Mouse (Mus musculus) liver, embryonic 11.5 days (tissue): ENCODE results near the gene Frmd4b. TPM values are rescaled to one million over a fixed set of nuclear protein-coding genes. Genes with fewer than 3 reads are reported as not detected.

ENCODE experiments used
- ATAC-seq: fragments of 200-750 bp; cut with Nextera tagmentation; replicated peaks from 2 replicates; pipeline ENCODE4 v1.8.0; 2017; ENCODE audit warnings: moderate number of reproducible peaks, mild to moderate bottlenecking, moderate TSS enrichment, moderate library complexity; ENCODE audit not compliant: low FRiP score
- DNase-seq: peaks from one replicate; pipeline ENCODE4 v3.0.0-alpha.2; 2017; ENCODE audit warnings: low spot score
- H3K27ac ChIP-seq: fragments of 300-500 bp; sonication (generic); 2 replicates; pipeline ENCODE4 v1.5.1; 2014; ENCODE audit warnings: mild to moderate bottlenecking, low read depth, low read length, control low read depth
- H3K27me3 ChIP-seq: fragments of 300-500 bp; sonication (generic); replicated peaks from 2 replicates; pipeline ENCODE4 v1.6.1; 2014; ENCODE audit warnings: low read length, mixed read lengths; ENCODE audit not compliant: control insufficient read depth, insufficient read depth
- H3K36me3 ChIP-seq: fragments of 300-500 bp; sonication (generic); 2 replicates; pipeline ENCODE4 v1.6.1; 2014; ENCODE audit warnings: mild to moderate bottlenecking, low read length, moderate library complexity, mixed read lengths; ENCODE audit not compliant: control insufficient read depth, insufficient read depth
- H3K4me1 ChIP-seq: fragments of 300-500 bp; sonication (generic); replicated peaks from 2 replicates; pipeline ENCODE4 v1.6.1; 2014; ENCODE audit warnings: low read length, mixed read lengths; ENCODE audit not compliant: control insufficient read depth, insufficient read depth
- H3K4me2 ChIP-seq: fragments of 300-500 bp; sonication (generic); 2 replicates; pipeline ENCODE4 v1.6.1; 2014; ENCODE audit warnings: mild to moderate bottlenecking, control low read depth, moderate library complexity
- H3K4me3 ChIP-seq: fragments of 300-500 bp; sonication (generic); 2 replicates; pipeline ENCODE4 v1.5.1; 2014; ENCODE audit warnings: low read depth, low read length, control low read depth
- H3K9ac ChIP-seq: fragments of 300-500 bp; sonication (generic); 2 replicates; pipeline ENCODE4 v1.6.1; 2014; ENCODE audit warnings: low read depth, low read length, control low read depth
- H3K9me3 ChIP-seq: fragments of 300-500 bp; sonication (generic); 2 replicates; pipeline ENCODE4 v1.6.1; 2016; ENCODE audit warnings: low read length, inconsistent platforms, mixed read lengths; ENCODE audit not compliant: control insufficient read depth
- WGBS: fragments of 180-500 bp; shearing (Covaris S2); extraction: QIAGEN DNeasy Blood & Tissue Kit; methylation state at CpG from one replicate; pipeline ENCODE4 v1.1.7; 2014; 5-methylcytosine and 5-hydroxymethylcytosine counted together
- polyA plus RNA-seq: library from polyadenylated mRNA; unstranded; fragments of >200 nt; fragmentation: Nextera tagmentation; extraction: Ambion mirVana; gene quantifications from 2 replicates; pipeline ENCODE4 v1.2.1, GENCODE M21; 2014

Frmd4b gene
- polyA plus RNA-seq, 1 experiment from 2014 or later = 16.6 TPM

DNA sequence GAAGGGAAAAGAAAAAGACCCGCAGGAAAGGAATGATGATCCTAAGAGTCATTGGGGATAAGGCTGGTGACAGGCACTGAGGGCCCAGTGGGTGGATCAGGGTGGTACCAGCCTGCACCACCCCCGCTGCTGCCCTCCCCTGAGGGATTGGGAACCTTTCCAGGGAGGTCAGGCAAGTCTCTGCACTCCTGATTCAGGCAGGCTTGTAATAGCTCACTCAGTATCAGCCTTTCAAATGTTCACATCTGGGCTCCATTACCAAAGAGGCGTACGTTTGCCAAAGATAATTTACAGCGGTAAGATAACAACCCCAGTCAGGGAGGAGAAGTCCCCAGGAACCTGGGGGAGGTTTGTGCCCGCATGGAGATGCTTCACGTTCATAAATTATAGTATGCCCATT is 212.0 kb downstream of the Frmd4b start:
- H3K4me2 ChIP-seq = 0 out of 2 replicates have a peak overlapping the region, but pooled peaks have one; percentile 17
- H3K27ac ChIP-seq = peak overlapping the region; percentile 16; the same call in 1 of the 2 replicates
- H3K4me3 ChIP-seq = no peak overlapping the region
- H3K9ac ChIP-seq = no peak overlapping the region
- DNase-seq = no peak
- no peaks in the 10 kb centered on the region for H3K9me3 ChIP-seq
- peaks cover 40% of the 10 kb centered on the region for H3K4me1 ChIP-seq
- peak; percentile 82 for ATAC-seq
- H3K27me3 ChIP-seq = no peaks in the 10 kb centered on the region
- 19% methylated on average over 7 of the region's 7 CpGs for WGBS
- no peaks in the 10 kb centered on the region for H3K36me3 ChIP-seq

DNA sequence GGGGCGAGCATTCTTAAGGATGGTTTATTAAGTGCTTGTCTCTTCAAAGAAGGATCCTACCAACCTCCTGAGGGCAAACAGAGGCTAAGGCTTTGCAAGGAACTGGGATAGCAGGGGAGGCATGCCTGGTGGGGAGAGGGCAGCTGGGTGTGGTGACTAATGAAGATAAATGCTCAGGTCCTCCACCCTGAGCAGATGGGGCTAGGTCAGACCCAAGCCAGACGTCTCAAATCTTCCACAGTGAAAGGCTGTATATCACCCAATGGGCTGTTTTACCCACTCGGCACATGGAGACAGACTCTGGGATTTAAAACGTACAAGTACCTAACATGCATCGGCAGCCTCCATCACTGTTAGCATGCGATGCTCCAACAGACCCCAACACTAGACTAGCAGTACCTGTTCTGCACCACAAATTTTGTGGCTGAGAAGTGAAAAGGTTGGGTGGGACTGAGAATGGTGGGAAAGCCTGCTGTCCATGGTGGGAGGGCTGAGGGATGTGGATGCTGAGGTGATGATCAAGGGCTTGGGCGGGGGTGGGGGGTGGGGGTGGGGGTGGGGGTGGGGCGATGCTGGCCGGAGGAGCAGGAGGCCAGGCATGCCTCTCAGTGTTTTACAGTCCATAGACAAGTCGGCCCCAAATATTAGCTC is 214.4 kb downstream of the Frmd4b start:
- 52% methylated on average over 10 of the region's 10 CpGs for WGBS
- H3K4me3 ChIP-seq = no peak overlapping the region
- no peak overlapping the region for H3K9ac ChIP-seq
- no peak for DNase-seq
- H3K36me3 ChIP-seq = no peaks in the 10 kb centered on the region
- H3K9me3 ChIP-seq = no peaks in the 10 kb centered on the region
- H3K4me2 ChIP-seq = no peak overlapping the region
- no peaks in the 10 kb centered on the region for H3K27me3 ChIP-seq
- H3K27ac ChIP-seq = no peak overlapping the region
- H3K4me1 ChIP-seq = peaks cover 30% of the 10 kb centered on the region
- no peak for ATAC-seq

DNA sequence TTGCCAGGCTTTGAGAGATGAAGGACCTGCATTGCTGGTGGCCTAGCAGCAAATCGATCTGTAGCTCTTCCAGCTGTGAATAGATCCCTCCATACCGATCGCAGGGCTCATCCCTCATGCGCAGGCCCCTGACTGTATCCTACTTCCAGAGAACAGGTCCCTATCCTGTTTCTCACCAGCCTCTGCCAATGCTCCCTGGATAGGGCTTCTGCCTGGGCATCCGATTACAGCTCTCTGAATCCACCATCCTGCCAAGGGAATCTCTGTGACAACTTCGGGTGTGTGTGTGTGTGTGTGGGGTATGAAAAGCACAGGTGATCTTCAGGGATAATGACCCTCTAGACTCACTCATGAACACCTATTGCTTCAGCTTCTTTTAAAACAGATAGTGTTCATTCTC is 216.9 kb downstream of the Frmd4b start:
- Histone ChIP-seq H3K9me3 (no peaks in the 10 kb centered on the region), H3K9ac (no peak overlapping the region), H3K36me3 (no peaks in the 10 kb centered on the region), H3K4me2 (no peak overlapping the region), H3K4me1 (peaks cover 9% of the 10 kb centered on the region), H3K27ac (no peak overlapping the region), H3K4me3 (no peak overlapping the region), H3K27me3 (no peaks in the 10 kb centered on the region)
- ATAC-seq = no peak
- no peak for DNase-seq
- WGBS = 90% methylated on average over 6 of the region's 6 CpGs

DNA sequence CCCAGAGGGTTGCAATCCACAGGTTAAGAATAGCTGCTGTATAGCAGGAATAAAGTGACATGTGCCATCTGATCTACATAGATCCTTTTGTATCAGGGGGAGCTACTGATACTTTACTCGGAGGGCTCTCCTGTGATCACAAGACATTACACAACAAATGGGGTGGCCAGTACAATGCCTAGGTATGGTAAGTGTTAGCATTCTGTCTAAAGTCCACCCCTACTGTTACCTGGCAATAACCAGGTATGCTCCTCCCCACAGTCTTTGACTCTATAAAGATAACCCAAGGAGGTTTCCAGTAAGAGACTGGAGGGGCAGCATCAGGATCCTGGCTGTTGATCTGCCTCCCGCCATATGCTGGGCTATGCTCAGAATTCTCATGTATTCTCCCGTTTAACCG is 219.4 kb downstream of the Frmd4b start:
- Histone ChIP-seq H3K4me1 (no peaks in the 10 kb centered on the region; the same call in 1 of the 2 replicates), H3K27ac (no peak overlapping the region), H3K36me3 (no peaks in the 10 kb centered on the region), H3K4me2 (no peak overlapping the region), H3K4me3 (no peak overlapping the region), H3K9ac (no peak overlapping the region), H3K9me3 (no peaks in the 10 kb centered on the region), H3K27me3 (no peaks in the 10 kb centered on the region)
- 88% methylated on average over 4 of the region's 4 CpGs for WGBS
- no peak for ATAC-seq
- no peak for DNase-seq

DNA sequence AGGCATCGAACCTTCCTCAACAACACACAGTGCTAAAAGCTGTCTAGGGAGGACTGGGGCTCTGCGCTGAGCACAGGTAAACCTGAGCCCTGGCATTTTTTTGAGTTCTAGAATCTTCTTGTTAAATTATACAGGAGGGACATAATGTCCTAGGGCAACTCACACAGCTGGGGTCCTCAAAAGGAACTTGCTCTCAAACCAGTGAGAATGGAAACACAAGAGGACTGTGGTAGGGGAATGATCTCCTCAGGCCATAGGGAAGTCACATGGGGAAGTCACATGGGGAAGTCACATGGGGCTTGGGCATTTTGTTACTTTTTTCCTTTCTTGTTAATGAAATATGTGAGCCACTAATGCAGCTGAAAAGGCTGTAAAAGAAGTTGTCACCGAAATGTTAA is 220.4 kb downstream of the Frmd4b start:
- ATAC-seq = no peak
- WGBS = 74% methylated on average over 3 of the region's 3 CpGs

DNA sequence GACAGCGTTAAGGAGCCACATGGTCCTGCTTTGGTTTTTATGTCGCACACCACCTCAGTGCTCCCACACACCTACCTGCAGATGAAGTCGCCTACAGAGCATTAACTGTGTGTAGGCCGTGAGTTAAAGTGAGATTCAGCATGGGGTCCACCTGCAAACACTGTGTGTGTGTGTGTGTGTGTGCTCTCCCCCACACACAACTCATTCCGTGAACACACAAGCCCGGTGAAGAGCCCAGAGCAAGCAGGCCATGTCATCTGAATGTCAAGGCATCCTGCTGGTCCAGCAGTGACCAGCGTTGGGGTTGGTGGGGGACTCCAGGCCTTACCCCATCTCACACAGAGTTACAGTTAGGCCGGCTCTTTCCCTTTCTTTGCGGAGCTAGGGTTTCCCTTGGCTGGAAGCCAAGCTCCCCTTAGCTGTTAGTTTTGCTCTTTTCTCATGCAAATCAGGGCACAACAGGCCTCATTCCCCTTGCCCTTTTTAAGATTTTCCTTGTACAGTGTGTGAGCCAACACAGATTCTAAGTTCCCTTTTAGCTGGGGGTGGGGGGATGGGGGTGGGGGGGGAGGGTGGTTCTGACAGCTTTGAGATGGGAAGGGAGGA is 220.9 kb downstream of the Frmd4b start:
- Histone ChIP-seq H3K9ac (no peak overlapping the region), H3K4me1 (no peaks in the 10 kb centered on the region), H3K9me3 (no peaks in the 10 kb centered on the region), H3K27ac (no peak overlapping the region), H3K4me3 (no peak overlapping the region), H3K4me2 (no peak overlapping the region), H3K27me3 (no peaks in the 10 kb centered on the region), H3K36me3 (no peaks in the 10 kb centered on the region)
- no peak for DNase-seq
- 63% methylated on average over 9 of the region's 9 CpGs for WGBS
- no peak for ATAC-seq

More for the DNA sequence above, 220.4 kb downstream of the Frmd4b start:
- Histone ChIP-seq H3K36me3 (no peaks in the 10 kb centered on the region), H3K4me3 (no peak overlapping the region), H3K4me2 (no peak overlapping the region), H3K9ac (no peak overlapping the region), H3K27me3 (no peaks in the 10 kb centered on the region), H3K27ac (no peak overlapping the region; the same call in 1 of the 2 replicates), H3K4me1 (no peaks in the 10 kb centered on the region), H3K9me3 (no peaks in the 10 kb centered on the region)
- no peak for DNase-seq

DNA sequence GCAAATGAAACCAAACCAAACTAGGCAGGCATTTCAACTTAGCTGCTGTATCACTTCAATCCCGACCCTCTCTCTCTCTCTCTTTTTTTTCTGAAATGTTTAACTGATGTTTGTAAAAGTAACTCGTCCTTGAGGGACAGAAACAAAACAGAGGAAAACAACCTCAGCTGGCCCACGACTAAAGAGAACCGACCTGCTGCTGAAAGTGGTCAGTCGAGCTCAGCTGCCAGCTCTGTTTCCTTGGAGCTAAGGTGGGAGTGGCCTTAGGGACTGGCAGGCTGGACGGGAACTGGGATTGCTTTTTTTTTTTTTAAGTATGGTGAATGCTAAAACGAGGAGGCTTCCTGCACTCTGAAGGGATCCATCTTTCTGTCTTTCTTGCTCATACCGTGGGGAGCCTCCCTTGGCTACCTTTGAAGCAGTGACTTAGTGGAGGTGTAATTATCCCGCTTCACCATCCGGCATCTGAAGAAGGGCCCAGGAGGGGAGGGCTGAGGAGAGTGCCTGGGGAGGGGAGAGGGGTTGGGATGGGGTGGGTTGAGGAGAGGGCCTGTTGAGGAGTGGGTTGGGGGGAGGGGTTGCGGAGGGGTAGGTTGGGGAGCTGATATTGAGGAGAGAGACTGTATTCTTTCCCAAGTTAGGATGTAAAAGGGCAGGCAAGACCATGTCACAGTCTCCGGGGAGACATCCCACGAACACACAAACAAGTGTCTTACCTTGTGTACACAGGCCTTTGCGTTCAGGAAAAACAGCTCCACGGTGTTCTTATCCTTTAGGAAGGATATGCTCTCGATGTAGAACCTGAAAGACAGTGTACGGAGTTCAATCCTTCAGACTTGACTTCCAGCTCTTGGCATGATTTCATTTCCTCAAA is 221.6 kb downstream of the Frmd4b start:
- Histone ChIP-seq H3K4me1 (no peaks in the 10 kb centered on the region), H3K4me2 (no peak overlapping the region), H3K27ac (no peak overlapping the region), H3K36me3 (no peaks in the 10 kb centered on the region), H3K27me3 (no peaks in the 10 kb centered on the region), H3K4me3 (no peak overlapping the region), H3K9me3 (no peaks in the 10 kb centered on the region), H3K9ac (no peak overlapping the region)
- DNase-seq (no peak), ATAC-seq (no peak)
- WGBS = 42% methylated on average over 17 of the region's 17 CpGs

DNA sequence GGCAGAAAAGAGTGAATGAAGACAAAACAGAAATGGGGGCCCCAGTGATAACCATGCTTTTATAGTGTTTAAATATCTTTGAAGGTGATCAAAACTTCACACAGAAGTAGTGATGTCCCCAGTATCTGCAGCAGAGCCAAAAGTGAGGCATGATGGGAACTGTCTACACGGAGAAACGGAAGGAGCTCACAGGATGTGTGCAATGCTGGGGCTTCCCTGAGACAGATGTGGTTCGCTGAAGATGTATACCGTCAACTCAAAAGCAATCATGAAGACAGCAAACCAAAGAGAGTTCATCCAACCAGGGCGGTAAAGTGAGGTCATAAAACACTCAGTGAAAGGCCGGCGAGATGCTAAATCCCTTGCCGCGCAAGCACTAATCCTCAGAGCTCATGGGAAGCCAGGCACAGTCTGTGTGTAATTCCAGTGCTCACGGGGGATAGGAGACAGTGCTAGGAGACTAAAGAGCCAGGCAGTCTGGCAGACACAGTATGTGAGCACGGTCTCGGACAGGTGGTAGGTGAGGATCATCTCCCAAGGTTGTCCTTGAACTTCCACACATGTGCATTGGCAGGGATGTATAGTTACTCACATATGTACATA is 222.8 kb downstream of the Frmd4b start:
- ATAC-seq = no peak

More for the DNA sequence above, 222.8 kb downstream of the Frmd4b start:
- no peak overlapping the region for H3K27ac ChIP-seq
- H3K9ac ChIP-seq = no peak overlapping the region
- 63% methylated on average over 12 of the region's 12 CpGs for WGBS
- H3K36me3 ChIP-seq = no peaks in the 10 kb centered on the region
- H3K4me2 ChIP-seq = no peak overlapping the region
- no peak overlapping the region for H3K4me3 ChIP-seq
- no peaks in the 10 kb centered on the region for H3K4me1 ChIP-seq
- H3K9me3 ChIP-seq = no peaks in the 10 kb centered on the region
- no peak for DNase-seq
- no peaks in the 10 kb centered on the region for H3K27me3 ChIP-seq
